Mouse (Mus musculus): Measurements from ENCODE around the gene Lrig3.

DNA sequence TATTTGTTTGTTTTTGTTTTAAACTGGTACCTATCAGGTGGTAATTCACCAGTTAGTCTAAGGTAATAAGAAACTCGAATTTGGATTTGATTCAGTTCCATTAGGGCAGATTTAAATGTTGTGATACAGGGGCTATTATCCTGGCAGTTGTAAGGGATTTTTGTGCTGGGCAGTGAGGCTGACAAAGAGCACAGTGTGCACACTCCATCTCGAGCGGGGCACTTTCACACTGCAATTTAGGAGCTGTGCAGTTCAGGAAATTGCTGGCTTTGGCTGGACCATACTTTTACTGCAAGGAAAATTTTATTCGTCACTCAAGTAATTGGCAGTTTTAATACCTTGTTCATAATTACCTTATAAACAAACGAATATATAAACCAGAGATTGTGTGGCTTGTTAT is 24.4 kb downstream of the Lrig3 start:
- no peak for TF ChIP-seq CTCF (IDR thresholded peaks at IDR 0.05; ENCODE audit: control insufficient read depth, insufficient read depth, low read length)
- TF ChIP-seq POLR2A (IDR thresholded peaks at IDR 0.05; ENCODE audit: borderline replicate concordance, control insufficient read depth, low read depth, low read length), result no peak
